Mouse (Mus musculus): ENCODE results near the gene Xntrpc.

GRCm38 (mm10) chr7:102104126-102104525 is 38.6 kb downstream of the Xntrpc start:
- no peak for TF ChIP-seq CTCF (IDR thresholded peaks at IDR 0.05; ENCODE audit: extremely low read depth, insufficient read depth, low read length)
- no peak for TF ChIP-seq POLR2A (IDR thresholded peaks at IDR 0.05; ENCODE audit: extremely low read depth, insufficient read depth, low read length)
